ENCODE assay signal across 8 mouse cellular contexts in genomic region chr11:3329891-3330451, GRCm38 (mm10). TPM values are rescaled to one million over a fixed set of nuclear protein-coding genes. Genes with fewer than 3 reads are reported as not detected.
DNase-seq lines count a peak whose midpoint lies in the region; ATAC-seq lines count a peak whose summit lies in the region.

TSS of gene Pik3ip1 (plus strand) at chr11:3330401.

- peak within 1 kb of the TSS; percentile 58 for H3K4me3 ChIP-seq in midbrain, embryonic 10.5 days

- H3K4me1 ChIP-seq in midbrain, embryonic 10.5 days, result peaks cover 28% of the 10 kb centered on the region

- peak within 1 kb of the TSS; percentile 85 for H3K27ac ChIP-seq in midbrain, embryonic 10.5 days (replicated peaks)

- no peaks in the 10 kb centered on the region for H3K9me3 ChIP-seq in midbrain, embryonic 10.5 days (replicated peaks)

- peaks cover 11% of the 10 kb centered on the region; the same call in 1 of the 2 replicates for H3K27me3 ChIP-seq in midbrain, embryonic 10.5 days (ENCODE audit: low read depth, poor library complexity, severe bottlenecking)

- H3K36me3 ChIP-seq in midbrain, embryonic 10.5 days, result 0 out of 2 replicates have a peak, but pooled peaks cover under 1% of the 10 kb centered on the region

- no peak for DNase-seq in left cerebral cortex, adult 18-20 months (ENCODE audit: low spot score in 2 of 2)
- no peak for DNase-seq in left cerebral cortex, adult 11 months (ENCODE audit: low spot score)
- DNase-seq in adrenal gland, postnatal 14 days, result no peak
- no peak for DNase-seq in gastrocnemius, postnatal 25 days
- no peak for DNase-seq in midbrain, embryonic 10.5 days (ENCODE audit: low spot score)
- DNase-seq in frontal cortex, postnatal 36 days (ENCODE audit: low spot score in 2 of 2), result no peak
- no peak for DNase-seq in Muller cell, postnatal 12 days (ENCODE audit: inconsistent ontology term)

- ATAC-seq in inflammation-experienced regulatory T-cells, adult 6 months, result no peak

RNA-seq across cellular contexts. Expression of gene Pik3ip1, which starts in this region (rescaled TPM):
- 10 to 100 TPM; 27.8 to 32.3 TPM for total RNA-seq in left cerebral cortex, adult 18-20 months (2021)
- 11.1 and 24.2 TPM in 2 replicates for total RNA-seq in adrenal gland, postnatal 14 days (2021)
- 10 to 100 TPM; 15.3 to 17.7 TPM for total RNA-seq in gastrocnemius, postnatal 25 days (2021)
- 10 to 100 TPM; 11.5 to 59.1 (median 35.3) TPM for polyA plus RNA-seq in inflammation-experienced regulatory T-cells, adult 6 months (2017; shearing (Covaris generic))
- 7.4 and 13.0 TPM in 2 replicates for polyA plus RNA-seq in midbrain, embryonic 10.5 days (2016; fragmentation: Nextera tagmentation; extraction: Ambion mirVana)
